Mouse (Mus musculus): ENCODE measurements at regions not wholly inside any gene's neighbourhood (a gene's known extent, or its start where the extent isn't known, plus 50 kb on each side); places are given as distances from the start of the nearest gene placed in this dataset.

- no peak for TF ChIP-seq GATA4 (IDR thresholded peaks at IDR 0.05; ENCODE audit: insufficient replicate concordance, low read length)
Observed at GRCm38 (mm10) chr19:14349753-14350152, 248.1 kb downstream of the Tle4 start.

GRCm38 (mm10) chr19:14351728-14352340, 246.0 kb downstream of the Tle4 start:
- no peak for TF ChIP-seq GATA4 (IDR thresholded peaks at IDR 0.05; ENCODE audit: insufficient replicate concordance, low read length)

GRCm38 (mm10) chr19:14352551-14352950, 245.3 kb downstream of the Tle4 start:
- no peak for TF ChIP-seq GATA4 (IDR thresholded peaks at IDR 0.05; ENCODE audit: insufficient replicate concordance, low read length)

- TF ChIP-seq GATA4 (IDR thresholded peaks at IDR 0.05; ENCODE audit: insufficient replicate concordance, low read length), result no peak
Observed at GRCm38 (mm10) chr19:14353151-14353550, 244.7 kb downstream of the Tle4 start.

- TF ChIP-seq GATA4 (IDR thresholded peaks at IDR 0.05; ENCODE audit: insufficient replicate concordance, low read length), result no peak
Observed at GRCm38 (mm10) chr19:14355128-14355527, 242.7 kb downstream of the Tle4 start.

GRCm38 (mm10) chr19:14355946-14356345, 241.9 kb downstream of the Tle4 start:
- no peak for TF ChIP-seq GATA4 (IDR thresholded peaks at IDR 0.05; ENCODE audit: insufficient replicate concordance, low read length)

GRCm38 (mm10) chr19:14360611-14361010, 237.2 kb downstream of the Tle4 start:
- TF ChIP-seq GATA4 (IDR thresholded peaks at IDR 0.05; ENCODE audit: insufficient replicate concordance, low read length), result no peak

GRCm38 (mm10) chr19:14369098-14369604, 228.7 kb downstream of the Tle4 start:
- no peak for TF ChIP-seq GATA4 (IDR thresholded peaks at IDR 0.05; ENCODE audit: insufficient replicate concordance, low read length)

- no peak for TF ChIP-seq GATA4 (IDR thresholded peaks at IDR 0.05; ENCODE audit: insufficient replicate concordance, low read length)
Observed at GRCm38 (mm10) chr19:14371360-14371759, 226.5 kb downstream of the Tle4 start.

- no peak for TF ChIP-seq GATA4 (IDR thresholded peaks at IDR 0.05; ENCODE audit: insufficient replicate concordance, low read length)
Observed at GRCm38 (mm10) chr19:14373996-14374395, 223.9 kb downstream of the Tle4 start.

- TF ChIP-seq GATA4 (IDR thresholded peaks at IDR 0.05; ENCODE audit: insufficient replicate concordance, low read length), result no peak
Observed at GRCm38 (mm10) chr19:14380898-14381297, 217.0 kb downstream of the Tle4 start.

- no peak for TF ChIP-seq GATA4 (IDR thresholded peaks at IDR 0.05; ENCODE audit: insufficient replicate concordance, low read length)
Observed at GRCm38 (mm10) chr19:14387796-14388195, 210.1 kb downstream of the Tle4 start.

GRCm38 (mm10) chr19:14388539-14388938, 209.3 kb downstream of the Tle4 start:
- TF ChIP-seq GATA4 (IDR thresholded peaks at IDR 0.05; ENCODE audit: insufficient replicate concordance, low read length), result no peak

- TF ChIP-seq GATA4 (IDR thresholded peaks at IDR 0.05; ENCODE audit: insufficient replicate concordance, low read length), result no peak
Observed at GRCm38 (mm10) chr19:14389881-14390837, 207.7 kb downstream of the Tle4 start.

- TF ChIP-seq GATA4 (IDR thresholded peaks at IDR 0.05; ENCODE audit: insufficient replicate concordance, low read length), result no peak
Observed at GRCm38 (mm10) chr19:14390914-14391313, 206.9 kb downstream of the Tle4 start.
